Mouse (Mus musculus): ENCODE results near the gene Snta1.

DNA sequence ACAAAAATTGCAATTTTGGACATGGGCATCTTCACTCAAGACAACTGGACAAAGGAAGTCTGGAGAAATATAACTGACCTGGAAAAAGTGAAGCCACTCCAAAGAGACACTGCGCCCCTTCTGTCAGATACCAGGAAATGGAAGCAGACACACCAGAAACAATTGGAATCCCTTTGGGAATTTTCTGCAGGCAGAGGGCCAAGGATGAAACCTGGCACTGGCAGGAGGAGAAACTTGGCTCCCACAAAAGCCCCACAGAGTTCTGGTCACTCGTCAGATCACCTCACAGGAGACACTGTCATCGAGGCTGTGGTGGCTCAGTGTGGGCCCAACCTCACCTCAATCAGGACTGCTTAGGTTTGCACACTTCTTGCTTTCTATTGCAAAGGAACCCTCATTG, 13.3 kb downstream of the Snta1 start:
- TF ChIP-seq CTCF (IDR thresholded peaks at IDR 0.05; ENCODE audit: low read depth) (no peak), EP300 (optimal IDR thresholded peaks at IDR 0.05) (no peak)
